Mouse (Mus musculus): ENCODE data around the gene Tef.

Gene Tef

DNA sequence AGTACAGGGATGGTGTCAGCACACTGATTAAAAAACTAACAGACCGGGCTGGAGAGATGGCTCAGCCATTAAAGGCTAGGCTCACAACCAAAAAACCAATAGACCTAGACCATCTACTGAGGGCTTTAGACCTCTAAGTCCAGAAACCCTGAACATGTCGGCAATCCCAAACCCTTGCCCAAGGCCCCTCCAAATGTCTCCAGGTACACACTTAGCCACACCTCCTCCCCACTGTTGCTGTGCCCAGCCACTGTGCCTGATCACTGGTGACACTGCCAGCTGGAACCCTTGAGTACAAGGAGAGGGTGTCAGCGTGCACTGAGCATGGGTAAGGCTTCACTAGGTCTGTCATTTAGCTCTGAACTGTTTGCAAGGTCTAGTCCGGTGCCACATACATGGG, 3.8 kb upstream of the Tef start:
- DNase-seq (ENCODE audit: low spot score in 2 of 2): no peak

DNA sequence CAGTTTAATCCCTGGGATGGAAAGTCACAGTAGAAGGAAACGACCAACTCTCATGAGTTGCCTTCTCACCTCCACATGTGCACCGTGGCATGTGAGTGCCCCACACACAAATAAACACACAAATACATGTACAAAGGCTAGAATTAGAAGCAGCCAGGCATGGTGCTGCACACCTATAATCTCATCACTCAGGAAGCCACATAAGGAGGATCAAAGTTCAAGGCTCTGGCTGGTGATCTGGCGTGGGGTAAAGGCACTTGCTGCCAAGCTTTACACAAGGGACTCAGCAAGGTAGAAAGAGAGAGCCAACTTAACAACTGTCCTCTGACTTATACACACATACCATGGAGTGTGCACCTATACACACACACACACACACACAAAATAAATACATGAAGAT, 1.8 kb upstream of the Tef start:
- no peak for DNase-seq (ENCODE audit: low spot score in 2 of 2)

GRCm38 (mm10) chr15:81802941-81803351, 725 bp downstream of the Tef start:
- DNase-seq (ENCODE audit: low spot score in 2 of 2): peak; percentile 72 to 76

DNA sequence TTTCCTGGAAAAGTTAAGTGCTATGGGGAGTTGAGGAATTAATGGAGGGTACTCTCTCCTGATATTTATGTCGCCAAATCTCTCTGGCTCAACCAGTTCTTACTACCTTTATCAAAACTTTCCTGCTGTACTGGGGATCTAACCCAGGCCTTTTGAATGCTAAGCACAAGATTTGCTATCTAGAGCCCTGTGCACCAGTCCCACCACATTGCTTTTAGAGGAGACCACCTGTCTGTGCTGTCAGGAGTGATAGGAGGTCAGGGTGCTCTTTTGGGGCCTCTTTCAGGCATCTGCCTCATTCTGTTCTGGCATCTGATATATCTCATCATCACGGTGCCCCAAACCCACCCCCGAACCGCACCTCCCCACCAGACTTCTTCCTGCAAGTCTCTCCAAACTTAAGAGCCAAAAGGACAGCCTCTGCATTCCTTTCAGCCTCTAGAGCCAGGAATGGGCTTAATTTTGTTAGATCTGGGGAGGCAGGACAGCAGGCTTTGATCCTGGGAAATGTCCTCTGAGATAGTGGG, 1.3 kb downstream of the Tef start:
- DNase-seq (ENCODE audit: low spot score in 2 of 2): no peak

DNA sequence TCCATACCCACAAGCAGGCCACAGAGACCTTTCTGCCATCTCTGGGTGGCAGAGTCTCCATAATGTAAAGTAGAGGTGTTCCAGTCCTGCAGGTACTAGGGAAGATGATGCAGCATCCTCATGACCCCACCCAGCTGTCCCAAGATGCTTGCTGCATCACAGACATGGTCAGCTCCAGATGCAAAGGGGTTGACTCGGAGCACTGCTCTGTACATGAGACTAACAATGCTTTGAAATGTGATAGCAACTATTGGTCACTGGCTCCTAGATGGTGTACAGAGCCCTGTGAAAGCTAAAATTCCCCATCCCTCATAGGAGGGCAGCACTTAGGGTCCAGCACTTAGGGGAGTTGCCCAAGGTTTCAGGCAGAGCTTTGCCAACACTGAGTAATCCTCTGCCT, 2.0 kb downstream of the Tef start:
- DNase-seq (ENCODE audit: low spot score in 2 of 2): no peak

DNA sequence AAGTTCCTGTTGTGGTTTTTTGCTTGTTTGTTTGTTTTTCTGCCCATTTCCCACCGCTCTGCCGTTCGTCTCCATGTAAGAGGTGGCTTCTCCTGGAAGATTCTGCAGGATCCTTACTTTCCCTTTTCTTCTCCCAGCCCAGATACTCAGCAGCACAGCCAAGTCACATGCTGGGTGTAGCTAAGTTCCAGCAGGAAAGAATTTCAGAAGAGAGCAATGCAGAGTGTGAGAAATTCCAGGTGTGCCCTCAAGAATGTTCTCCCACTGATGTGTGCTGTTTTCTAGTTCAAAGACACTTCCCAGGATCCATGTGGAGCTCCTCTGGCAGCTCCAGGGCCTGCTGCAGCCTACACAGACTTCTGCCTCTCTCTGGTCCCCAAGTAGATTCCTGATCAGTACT, 2.7 kb downstream of the Tef start:
- no peak for DNase-seq (ENCODE audit: low spot score in 2 of 2)

DNA sequence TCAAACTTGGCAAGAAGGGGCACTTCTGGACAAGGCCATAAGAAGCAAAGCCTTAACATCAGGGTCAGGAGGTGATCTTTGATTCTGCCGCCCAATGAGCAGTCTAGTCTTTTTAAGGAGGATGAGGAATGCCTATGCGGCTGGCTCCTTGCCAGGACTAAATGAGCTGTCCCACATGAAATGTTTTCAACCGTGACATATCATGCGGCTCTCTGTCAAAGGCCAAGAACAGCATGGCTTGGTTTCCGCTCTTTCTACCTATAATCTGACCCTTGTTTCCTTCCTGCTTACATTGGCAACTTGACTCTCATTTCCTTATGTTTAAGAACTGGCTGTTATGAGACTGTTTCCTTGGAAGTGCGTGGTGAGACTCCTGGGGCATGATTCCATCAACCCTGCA, 3.4 kb downstream of the Tef start:
- no peak for DNase-seq (ENCODE audit: low spot score in 2 of 2)

DNA sequence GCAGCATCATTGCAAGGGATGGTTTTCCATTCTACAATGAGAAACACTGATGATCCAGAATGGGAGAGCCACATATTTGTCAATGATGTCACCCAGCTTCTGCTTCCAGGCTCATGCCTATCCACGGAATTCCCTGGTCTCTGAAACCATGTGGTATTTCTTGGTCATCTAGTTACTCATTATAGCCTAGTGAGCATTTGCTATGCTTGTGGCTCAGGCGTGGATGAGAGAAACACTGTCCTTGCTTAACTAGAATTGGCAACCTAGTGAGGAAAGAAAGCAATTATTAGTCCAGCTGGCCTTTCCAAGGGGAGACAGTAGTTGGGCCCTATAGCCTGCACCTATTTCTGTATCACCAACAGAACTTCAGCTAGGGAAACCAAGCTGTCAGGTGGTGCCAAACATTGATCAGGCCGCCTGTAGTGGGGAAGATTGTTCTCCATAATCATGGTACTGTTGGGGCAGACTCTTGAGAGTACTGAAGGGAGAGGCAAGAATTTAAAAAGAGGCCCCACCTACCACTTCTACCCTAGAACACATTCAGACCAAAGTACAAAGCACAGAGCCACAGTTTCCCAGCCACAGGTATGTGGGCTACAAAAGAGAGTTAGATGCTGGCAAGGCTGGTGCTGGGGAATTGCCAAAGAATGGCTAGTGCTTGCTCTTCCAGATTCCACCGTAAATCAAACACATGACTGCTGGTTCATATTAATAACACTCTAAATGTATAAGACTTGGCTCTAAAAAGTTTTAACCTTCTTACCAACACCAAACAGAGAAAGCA, 4.6 kb downstream of the Tef start:
- DNase-seq (ENCODE audit: low spot score in 2 of 2): no peak

GRCm38 (mm10) chr15:81808799-81809198, 6.6 kb downstream of the Tef start:
- no peak for DNase-seq (ENCODE audit: low spot score in 2 of 2)

GRCm38 (mm10) chr15:81809550-81809949, 7.3 kb downstream of the Tef start:
- DNase-seq (ENCODE audit: low spot score in 2 of 2): no peak

- peak; percentile 82 to 85 for DNase-seq (ENCODE audit: low spot score in 2 of 2)
Observed at GRCm38 (mm10) chr15:81810150-81810549, 7.9 kb downstream of the Tef start.

DNA sequence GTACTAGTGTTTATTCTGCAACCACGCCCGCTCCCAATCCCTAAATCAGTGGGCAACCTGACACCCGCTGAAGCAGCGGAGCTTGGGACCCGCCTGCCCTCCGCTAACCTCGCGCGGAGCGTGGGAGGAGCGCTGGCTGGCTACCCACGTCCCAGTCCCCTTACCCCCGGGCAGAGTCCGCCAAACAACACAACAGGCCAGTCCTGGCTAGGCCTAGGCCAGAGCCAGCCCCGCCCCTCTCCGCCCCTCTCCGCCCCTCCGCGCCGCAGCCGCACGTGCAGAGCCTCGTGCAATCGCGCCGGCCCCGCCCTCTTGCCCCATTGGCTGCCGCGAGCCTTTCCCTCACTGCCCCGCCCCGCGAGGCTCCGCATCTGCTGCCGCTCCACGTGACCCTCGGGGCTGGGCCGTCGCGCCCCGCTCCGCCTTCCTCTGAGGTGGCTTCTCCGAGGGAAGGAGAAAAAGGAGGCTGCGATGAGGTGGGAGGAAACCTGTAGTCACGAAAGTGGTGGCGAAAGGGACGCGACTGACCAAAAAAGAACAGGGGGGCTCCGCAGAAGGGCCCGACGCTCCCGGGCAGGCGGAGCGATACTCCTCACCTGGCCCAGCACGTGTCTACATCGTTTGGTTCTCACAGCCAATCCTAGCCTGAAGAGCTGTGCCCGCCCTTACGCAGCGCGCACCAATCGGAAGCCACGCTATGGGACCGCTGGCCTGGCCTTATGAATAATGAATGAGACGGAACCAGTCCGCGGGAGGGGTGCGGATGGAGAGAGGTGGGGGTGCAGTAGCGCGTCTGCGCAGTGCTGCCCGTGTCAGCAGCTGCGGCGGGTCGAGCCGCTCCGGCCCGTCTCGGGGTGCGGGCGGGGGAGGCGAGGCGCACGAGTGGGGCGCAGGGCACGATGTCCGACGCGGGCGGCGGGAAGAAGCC, 8.7 kb downstream of the Tef start:
- peak; percentile 98 to 99 for DNase-seq (ENCODE audit: low spot score in 2 of 2)

DNA sequence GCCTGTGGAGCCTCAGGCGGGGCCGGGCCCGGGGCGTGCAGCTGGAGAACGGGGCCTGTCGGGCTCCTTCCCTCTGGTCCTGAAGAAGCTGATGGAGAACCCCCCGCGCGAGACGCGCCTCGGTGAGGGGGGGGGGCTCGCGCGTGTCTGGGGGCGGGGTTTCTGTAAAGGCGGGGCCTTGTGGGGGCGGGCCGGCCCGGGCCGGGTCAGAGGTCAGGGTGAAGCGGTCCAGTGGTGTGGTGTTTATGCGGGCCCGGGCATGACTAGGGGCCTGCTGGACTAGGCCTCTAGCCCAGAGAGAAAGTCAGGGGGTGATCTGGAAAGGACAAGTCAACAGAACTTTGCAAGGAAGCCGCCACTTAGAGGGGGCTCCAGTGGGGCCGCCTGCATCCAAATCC, 9.4 kb downstream of the Tef start:
- no peak for DNase-seq (ENCODE audit: low spot score in 2 of 2)

DNA sequence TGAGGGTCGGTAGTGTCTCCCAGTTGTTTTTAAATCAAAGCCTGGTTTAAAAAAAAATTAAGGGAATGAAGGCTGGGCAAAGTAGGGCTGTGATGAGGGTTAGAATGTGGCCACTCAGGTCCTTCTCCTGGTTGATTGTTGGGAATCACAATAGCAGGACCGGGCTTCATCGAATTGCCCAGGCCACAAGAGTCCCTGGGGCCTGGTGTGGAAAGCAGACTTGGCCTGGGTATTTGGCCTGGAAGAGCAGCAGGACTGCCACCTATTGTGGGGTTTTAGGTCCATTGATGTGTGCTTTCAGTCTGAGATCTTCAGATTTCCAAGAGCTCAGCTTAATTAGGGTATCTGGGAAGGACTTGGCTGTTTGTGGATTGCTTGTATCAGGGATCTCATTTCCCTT, 10.1 kb downstream of the Tef start:
- DNase-seq (ENCODE audit: low spot score in 2 of 2): no peak

DNA sequence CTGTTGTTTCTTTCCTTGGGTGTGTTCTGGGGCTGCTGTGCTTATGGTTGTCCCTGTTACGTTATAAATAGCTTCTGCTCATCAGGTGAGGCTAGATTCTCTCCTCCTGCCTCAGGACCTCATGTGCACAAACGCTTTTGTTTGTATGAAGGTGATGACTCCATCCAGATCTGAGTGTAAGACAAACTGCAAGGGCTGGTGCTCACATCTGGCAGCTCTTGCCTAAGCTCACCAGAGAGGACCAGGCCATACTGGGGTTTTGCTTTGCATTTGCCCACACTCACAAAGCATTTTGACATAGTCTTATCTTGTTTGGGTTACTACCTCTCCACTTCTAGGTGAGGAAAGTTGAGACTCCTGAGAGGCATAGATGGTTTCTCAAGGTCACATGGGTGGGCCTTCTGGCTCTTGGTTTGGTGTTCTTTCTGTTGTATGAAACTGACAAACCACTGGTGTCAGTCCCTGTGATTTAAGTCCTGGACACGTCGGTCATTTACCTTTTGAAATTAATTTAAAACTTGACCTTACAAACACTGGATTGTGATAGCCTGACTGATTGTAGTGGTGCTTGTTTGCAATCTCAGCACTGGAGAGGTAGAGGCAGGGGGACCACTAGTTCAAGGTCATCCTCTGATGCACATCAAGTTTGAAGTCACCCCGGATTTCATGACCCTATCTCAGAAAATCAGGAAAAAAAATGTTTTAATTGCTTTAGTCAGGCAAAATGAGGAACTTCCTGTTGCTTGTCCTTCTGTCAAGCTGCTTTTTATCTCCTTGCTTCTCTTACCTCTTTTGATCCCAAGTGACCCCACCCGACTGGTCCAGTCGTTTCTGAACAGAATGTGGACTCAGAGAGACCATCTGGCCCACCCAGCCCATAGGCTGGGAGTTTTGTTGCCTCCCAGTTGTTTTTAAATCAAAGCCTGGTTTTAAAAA, 10.7 kb downstream of the Tef start:
- no peak for DNase-seq (ENCODE audit: low spot score in 2 of 2)

DNA sequence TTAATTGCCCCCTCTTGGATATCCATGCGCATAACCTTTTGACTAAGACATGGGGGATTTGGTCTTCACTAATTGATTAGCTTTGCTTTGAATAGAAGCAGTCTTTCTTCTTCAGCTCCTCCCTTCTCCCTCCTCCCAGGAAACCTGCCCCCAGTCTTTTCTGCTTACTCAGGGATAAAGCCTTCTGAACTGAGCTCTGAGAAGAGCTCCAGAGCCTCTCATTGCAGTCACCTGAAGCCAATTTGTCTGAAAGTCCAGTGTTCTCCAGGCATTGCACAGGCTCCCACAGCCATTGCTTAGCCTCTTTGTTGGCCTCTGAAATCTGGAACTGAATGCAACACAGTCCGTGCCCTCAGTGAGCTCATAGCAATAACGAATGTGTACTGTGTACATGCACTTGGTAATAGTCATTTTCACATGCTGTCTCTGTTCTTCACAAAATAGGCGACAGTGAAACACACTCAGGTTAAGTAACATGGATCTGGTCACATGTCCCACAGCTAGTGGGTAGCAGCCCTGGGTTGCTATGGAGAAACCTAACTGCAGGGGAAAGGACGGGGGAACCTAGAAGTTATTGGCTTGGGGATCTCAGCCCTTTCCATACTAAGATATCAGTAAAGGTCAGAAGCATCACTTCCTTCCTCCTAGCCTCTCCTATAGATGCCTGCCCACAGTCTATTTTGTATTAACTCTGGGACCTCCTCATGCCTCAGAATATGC, 11.9 kb downstream of the Tef start:
- no peak for DNase-seq (ENCODE audit: low spot score in 2 of 2)

DNA sequence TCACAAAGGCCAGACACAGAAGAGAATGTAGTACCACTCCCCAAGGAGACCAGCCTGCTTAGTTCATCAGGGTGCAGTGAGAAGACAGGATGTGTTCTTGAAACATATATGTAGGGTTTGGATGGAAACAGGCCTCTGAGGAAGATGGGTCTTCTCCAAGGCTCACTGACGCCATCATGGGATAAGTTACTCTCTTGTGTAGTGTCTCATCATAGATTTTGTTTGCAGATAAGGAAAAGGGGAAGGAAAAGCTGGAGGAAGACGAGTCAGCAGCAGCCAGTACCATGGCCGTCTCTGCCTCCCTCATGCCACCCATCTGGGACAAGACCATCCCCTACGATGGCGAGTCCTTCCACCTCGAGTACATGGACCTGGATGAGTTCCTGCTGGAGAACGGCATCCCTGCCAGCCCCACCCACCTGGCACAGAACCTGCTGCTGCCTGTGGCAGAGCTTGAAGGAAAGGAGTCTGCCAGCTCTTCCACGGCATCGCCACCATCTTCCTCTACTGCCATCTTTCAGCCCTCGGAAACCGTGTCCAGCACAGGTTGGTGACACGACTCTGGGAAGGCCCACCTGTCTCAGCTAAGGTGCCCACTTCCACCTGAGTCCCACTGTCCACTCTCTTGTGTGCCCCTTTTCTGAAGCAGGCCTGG, 12.6 kb downstream of the Tef start:
- DNase-seq (ENCODE audit: low spot score in 2 of 2): no peak

- no peak for DNase-seq (ENCODE audit: low spot score in 2 of 2)
Observed at GRCm38 (mm10) chr15:81818404-81818803, 16.2 kb downstream of the Tef start.

DNA sequence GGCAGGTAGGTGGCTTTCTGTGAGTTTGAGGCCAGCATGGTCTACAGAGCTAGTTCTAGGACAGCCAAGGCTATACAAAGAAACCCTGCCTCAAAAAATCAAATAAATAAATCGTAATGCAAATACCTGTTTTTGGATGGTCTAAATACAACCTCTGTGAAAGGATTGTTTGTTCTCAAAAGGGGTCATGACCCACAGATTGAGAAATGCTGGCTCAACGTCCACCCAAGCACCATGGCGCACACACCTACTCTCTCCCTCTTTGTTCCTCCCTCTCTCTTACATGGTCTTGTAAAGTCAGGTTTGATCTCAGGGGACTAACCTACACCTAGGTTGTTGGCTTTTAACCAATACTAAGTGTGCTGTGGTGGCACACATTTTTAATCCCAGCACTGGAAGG, 20.4 kb downstream of the Tef start:
- DNase-seq (ENCODE audit: low spot score in 2 of 2): no peak

- DNase-seq (ENCODE audit: low spot score in 2 of 2): no peak
Observed at GRCm38 (mm10) chr15:81824832-81825231, 22.6 kb downstream of the Tef start.
